ENCODE assay signal across 8 mouse cellular contexts in genomic region chr15:95907337-95907736, GRCm38 (mm10).
DNase-seq lines count a peak whose midpoint lies in the region; ATAC-seq and TF ChIP-seq lines count a peak whose summit lies in the region.

No protein-coding gene starts in this region.

- no peaks in the 10 kb centered on the region for H3K36me3 ChIP-seq in hindbrain, embryonic 16.5 days (ENCODE audit: control insufficient read depth, insufficient read depth, low read length)
- H3K36me3 ChIP-seq in hindbrain, embryonic 13.5 days, result no peaks in the 10 kb centered on the region
- H3K36me3 ChIP-seq in heart, postnatal 0 days (replicated peaks; ENCODE audit: control insufficient read depth, insufficient read depth, low read length), result 0 out of 2 replicates have a peak, but pooled peaks cover 3% of the 10 kb centered on the region

- peak; percentile 69 for DNase-seq in brain, adult 2 months (ENCODE audit: low read depth, low spot score)
- DNase-seq in heart, postnatal 0 days (ENCODE audit: low spot score), result peak; percentile 23
- DNase-seq in layer of hippocampus, postnatal 14 days (ENCODE audit: low spot score in 2 of 2), result peak; percentile 34 to 78
- peak; percentile 25 for DNase-seq in ovary, postnatal 10 days (ENCODE audit: low spot score)
- no peak for DNase-seq in spleen, postnatal 36 days (ENCODE audit: low spot score in 2 of 2)

- ATAC-seq in hindbrain, embryonic 16.5 days, result peak; percentile 82
- ATAC-seq in hindbrain, embryonic 13.5 days (ENCODE audit: low FRiP score), result no peak
- peak; percentile 71 for ATAC-seq in heart, postnatal 0 days (ENCODE audit: insufficient read depth, low read depth)
- no peak for ATAC-seq in activated CD4-positive, CD25-positive, alpha-beta regulatory T cell, adult 4 months

- no peak for TF ChIP-seq EP300 in heart, postnatal 0 days (IDR thresholded peaks at IDR 0.05; ENCODE audit: low read depth)

- no peak overlapping the region for H3K4me2 ChIP-seq in hindbrain, embryonic 16.5 days (ENCODE audit: low read length)
- no peak overlapping the region for H3K4me2 ChIP-seq in hindbrain, embryonic 13.5 days
- 0 out of 2 replicates have a peak overlapping the region, but pooled peaks have one; percentile 18 for H3K4me2 ChIP-seq in heart, postnatal 0 days (ENCODE audit: low read depth, low read length)

- no peak overlapping the region for H3K9ac ChIP-seq in hindbrain, embryonic 16.5 days (ENCODE audit: low read depth, low read length)
- no peak overlapping the region for H3K9ac ChIP-seq in hindbrain, embryonic 13.5 days
- H3K9ac ChIP-seq in heart, postnatal 0 days (replicated peaks; ENCODE audit: low read depth, low read length), result no peak overlapping the region

- H3K9me3 ChIP-seq in hindbrain, embryonic 16.5 days (ENCODE audit: control insufficient read depth, low read length), result no peaks in the 10 kb centered on the region
- H3K9me3 ChIP-seq in hindbrain, embryonic 13.5 days, result no peaks in the 10 kb centered on the region
- no peaks in the 10 kb centered on the region for H3K9me3 ChIP-seq in heart, postnatal 0 days (replicated peaks; ENCODE audit: control insufficient read depth, low read length)

- H3K4me1 ChIP-seq in hindbrain, embryonic 16.5 days (ENCODE audit: control insufficient read depth, insufficient read depth, low read depth, low read length), result peaks cover 4% of the 10 kb centered on the region
- peaks cover 25% of the 10 kb centered on the region for H3K4me1 ChIP-seq in hindbrain, embryonic 13.5 days (replicated peaks)
- peaks cover 24% of the 10 kb centered on the region for H3K4me1 ChIP-seq in heart, postnatal 0 days (ENCODE audit: control insufficient read depth, insufficient read depth)

- WGBS in hindbrain, embryonic 16.5 days, result 47% methylated on average over 10 of the region's 10 CpGs
- 82% methylated on average over 10 of the region's 10 CpGs for WGBS in hindbrain, embryonic 13.5 days
- 28% methylated on average over 10 of the region's 10 CpGs for WGBS in heart, postnatal 0 days

- no peaks in the 10 kb centered on the region for H3K27me3 ChIP-seq in hindbrain, embryonic 16.5 days (replicated peaks; ENCODE audit: control insufficient read depth, insufficient read depth, low read length)
- H3K27me3 ChIP-seq in hindbrain, embryonic 13.5 days, result no peaks in the 10 kb centered on the region
- no peaks in the 10 kb centered on the region for H3K27me3 ChIP-seq in heart, postnatal 0 days (ENCODE audit: control insufficient read depth, insufficient read depth, low read length)

- H3K27ac ChIP-seq in hindbrain, embryonic 16.5 days (ENCODE audit: low read depth, low read length), result no peak overlapping the region
- H3K27ac ChIP-seq in hindbrain, embryonic 13.5 days, result no peak overlapping the region
- peak overlapping the region; percentile 47; the same call in 1 of the 2 replicates for H3K27ac ChIP-seq in heart, postnatal 0 days (ENCODE audit: low read depth)

- no peak overlapping the region for H3K4me3 ChIP-seq in hindbrain, embryonic 16.5 days (ENCODE audit: low read length)
- H3K4me3 ChIP-seq in hindbrain, embryonic 13.5 days, result no peak overlapping the region
- no peak overlapping the region for H3K4me3 ChIP-seq in heart, postnatal 0 days (ENCODE audit: low read depth, low read length)

- no peak for TF ChIP-seq CTCF in heart, postnatal 0 days (IDR thresholded peaks at IDR 0.05; ENCODE audit: low read depth)

Comparison
In these comparisons a context has a peak if more than half of its experiments do, and no peak if none do; other contexts are left out.
1. ATAC-seq: peak in hindbrain, embryonic 16.5 days (single experiment) and heart, postnatal 0 days (single experiment); none in hindbrain, embryonic 13.5 days (single experiment) and activated CD4-positive, CD25-positive, alpha-beta regulatory T cell, adult 4 months (single experiment).
2. DNase-seq: peak in brain, adult 2 months (single experiment), heart, postnatal 0 days (single experiment), layer of hippocampus, postnatal 14 days (2 of 2) and ovary, postnatal 10 days (single experiment); none in spleen, postnatal 36 days (0 of 2).